Mouse (Mus musculus) thymus, postnatal 0 days (tissue): ENCODE data around the gene Psmd5. TPM values are rescaled to one million over a fixed set of nuclear protein-coding genes. Genes with fewer than 3 reads are reported as not detected.

Source experiments
- DNase-seq: peaks from one replicate; pipeline ENCODE4 v3.0.0-alpha.2; 2015; ENCODE audit warnings: low spot score
- polyA plus RNA-seq: library from polyadenylated mRNA; unstranded; fragments of >200 nt; fragmentation: Nextera tagmentation; extraction: Ambion mirVana; gene quantifications from 2 replicates; pipeline ENCODE4 v1.2.1, GENCODE M21; 2015

The Psmd5 gene
- 81.1 and 85.3 TPM in 2 replicates for polyA plus RNA-seq

GRCm38 (mm10) chr2:34874816-34875345 lies at the start of gene Psmd5:
TSS of gene Psmd5 (minus strand) at chr2:34874968.
- no peak for DNase-seq

- DNase-seq: no peak
Measured at GRCm38 (mm10) chr2:34922729-34923128, 48.0 kb upstream of the Psmd5 start.

- peak; percentile 76 for DNase-seq
Measured at GRCm38 (mm10) chr2:34920144-34920543, 45.4 kb upstream of the Psmd5 start.

GRCm38 (mm10) chr2:34915103-34915502 lies 40.3 kb upstream of the Psmd5 start:
- peak; percentile 39 for DNase-seq

GRCm38 (mm10) chr2:34914823-34915082 lies 40.0 kb upstream of the Psmd5 start:
- no peak for DNase-seq

GRCm38 (mm10) chr2:34914069-34914822 lies 39.5 kb upstream of the Psmd5 start:
- peak; percentile 58 for DNase-seq

- peak; percentile 76 for DNase-seq
Measured at GRCm38 (mm10) chr2:34913218-34914068, 38.7 kb upstream of the Psmd5 start, which contains the start of gene Phf19. TSS of gene Phf19 (minus strand) at chr2:34914026.

GRCm38 (mm10) chr2:34912613-34913012 lies 37.8 kb upstream of the Psmd5 start:
- peak; percentile 46 for DNase-seq

- DNase-seq: no peak
Measured at GRCm38 (mm10) chr2:34911871-34912270, 37.1 kb upstream of the Psmd5 start.

GRCm38 (mm10) chr2:34909719-34910118 lies 35.0 kb upstream of the Psmd5 start:
- no peak for DNase-seq

- peak; percentile 55 for DNase-seq
Measured at GRCm38 (mm10) chr2:34906861-34907604, 32.3 kb upstream of the Psmd5 start.

- DNase-seq: no peak
Measured at GRCm38 (mm10) chr2:34906426-34906825, 31.7 kb upstream of the Psmd5 start.

GRCm38 (mm10) chr2:34904849-34905542 lies 30.2 kb upstream of the Psmd5 start:
- DNase-seq: peak; percentile 100

- no peak for DNase-seq
Measured at GRCm38 (mm10) chr2:34903652-34904405, 29.1 kb upstream of the Psmd5 start.

GRCm38 (mm10) chr2:34903191-34903590 lies 28.4 kb upstream of the Psmd5 start:
- no peak for DNase-seq

- no peak for DNase-seq
Measured at GRCm38 (mm10) chr2:34902731-34903130, 28.0 kb upstream of the Psmd5 start.

- no peak for DNase-seq
Measured at GRCm38 (mm10) chr2:34901726-34902125, 27.0 kb upstream of the Psmd5 start.

- no peak for DNase-seq
Measured at GRCm38 (mm10) chr2:34900412-34900811, 25.6 kb upstream of the Psmd5 start.

- no peak for DNase-seq
Measured at GRCm38 (mm10) chr2:34899682-34900081, 24.9 kb upstream of the Psmd5 start.

GRCm38 (mm10) chr2:34897820-34898219 lies 23.1 kb upstream of the Psmd5 start:
- peak; percentile 60 for DNase-seq
